Mouse (Mus musculus): ENCODE results near the gene Gm49416.
A peak's percentile ranks its signal among the peaks of the same experiment; 100 is the strongest.

- no peak for TF ChIP-seq CTCF (IDR thresholded peaks at IDR 0.05; ENCODE audit: extremely low read depth, insufficient read depth, insufficient read length, insufficient replicate concordance)
- peak; percentile 77 for TF ChIP-seq POLR2A (IDR thresholded peaks at IDR 0.05; ENCODE audit: low read depth, low read length)
These were observed 4.4 kb downstream of the Gm49416 start, which contains the start of gene Ints5 for GRCm38 (mm10) chr19:8892829-8893766.

All from spleen, adult 2 months (tissue).